Mouse (Mus musculus): ENCODE measurements around the gene Mllt10. TPM values are rescaled to one million over a fixed set of nuclear protein-coding genes. Genes with fewer than 3 reads are reported as not detected.

Mllt10 gene
- polyA plus RNA-seq, 1 experiment from 2014 or later = 27.4 TPM

GRCm38 (mm10) chr2:18219569-18219968 is 164.5 kb downstream of the Mllt10 start:
- H3K9me3 ChIP-seq (ENCODE audit: control insufficient read depth, low read length) = no peaks in the 10 kb centered on the region
- H3K9ac ChIP-seq (ENCODE audit: low read length) = no peak overlapping the region
- H3K27ac ChIP-seq (replicated peaks) = no peak overlapping the region
- WGBS = 74% methylated on average over 13 of the region's 13 CpGs
- H3K27me3 ChIP-seq (ENCODE audit: control insufficient read depth, insufficient read depth, low read length) = no peaks in the 10 kb centered on the region
- ATAC-seq (ENCODE audit: low FRiP score, low TSS enrichment) (no peak), DNase-seq (ENCODE audit: low spot score) (no peak)
- peaks cover 7% of the 10 kb centered on the region; the same call in 1 of the 2 replicates for H3K36me3 ChIP-seq (ENCODE audit: control insufficient read depth, insufficient read depth, low read length)
- H3K4me3 ChIP-seq (ENCODE audit: low read depth, low read length) = no peak overlapping the region
- TF ChIP-seq EP300 (optimal IDR thresholded peaks at IDR 0.05) (no peak), CTCF (IDR thresholded peaks at IDR 0.05; ENCODE audit: low read depth) (no peak)
- H3K4me2 ChIP-seq (replicated peaks; ENCODE audit: low read depth) = no peak overlapping the region
- H3K4me1 ChIP-seq (replicated peaks; ENCODE audit: control insufficient read depth, insufficient read depth) = no peaks in the 10 kb centered on the region

GRCm38 (mm10) chr2:18228486-18229062 is 173.5 kb downstream of the Mllt10 start:
- Histone ChIP-seq H3K4me1 (replicated peaks; ENCODE audit: control insufficient read depth, insufficient read depth) (no peaks in the 10 kb centered on the region), H3K27me3 (ENCODE audit: control insufficient read depth, insufficient read depth, low read length) (no peaks in the 10 kb centered on the region), H3K9me3 (ENCODE audit: control insufficient read depth, low read length) (no peaks in the 10 kb centered on the region), H3K36me3 (ENCODE audit: control insufficient read depth, insufficient read depth, low read length) (no peaks in the 10 kb centered on the region), H3K4me3 (ENCODE audit: low read depth, low read length) (no peak overlapping the region), H3K9ac (ENCODE audit: low read length) (no peak overlapping the region), H3K4me2 (replicated peaks; ENCODE audit: low read depth) (no peak overlapping the region), H3K27ac (replicated peaks) (no peak overlapping the region)
- no peak for TF ChIP-seq CTCF (IDR thresholded peaks at IDR 0.05; ENCODE audit: low read depth)
- no peak for TF ChIP-seq EP300 (optimal IDR thresholded peaks at IDR 0.05)
- WGBS = 61% methylated on average over 8 of the region's 8 CpGs
- ATAC-seq (ENCODE audit: low FRiP score, low TSS enrichment) (no peak), DNase-seq (ENCODE audit: low spot score) (no peak)

GRCm38 (mm10) chr2:18229279-18229678 is 174.2 kb downstream of the Mllt10 start:
- TF ChIP-seq CTCF (IDR thresholded peaks at IDR 0.05; ENCODE audit: low read depth) (no peak), EP300 (optimal IDR thresholded peaks at IDR 0.05) (no peak)
- no peaks in the 10 kb centered on the region for H3K27me3 ChIP-seq (ENCODE audit: control insufficient read depth, insufficient read depth, low read length)
- no peaks in the 10 kb centered on the region for H3K4me1 ChIP-seq (replicated peaks; ENCODE audit: control insufficient read depth, insufficient read depth)
- no peak overlapping the region for H3K27ac ChIP-seq (replicated peaks)
- H3K9me3 ChIP-seq (ENCODE audit: control insufficient read depth, low read length) = no peaks in the 10 kb centered on the region
- no peak overlapping the region for H3K4me2 ChIP-seq (replicated peaks; ENCODE audit: low read depth)
- no peak for ATAC-seq (ENCODE audit: low FRiP score, low TSS enrichment)
- no peak overlapping the region for H3K9ac ChIP-seq (ENCODE audit: low read length)
- H3K36me3 ChIP-seq (ENCODE audit: control insufficient read depth, insufficient read depth, low read length) = no peaks in the 10 kb centered on the region
- no peak for DNase-seq (ENCODE audit: low spot score)
- WGBS = 35% methylated on average over 2 of the region's 2 CpGs
- H3K4me3 ChIP-seq (ENCODE audit: low read depth, low read length) = no peak overlapping the region

GRCm38 (mm10) chr2:18231143-18231542 is 176.1 kb downstream of the Mllt10 start:
- H3K27me3 ChIP-seq (ENCODE audit: control insufficient read depth, insufficient read depth, low read length) = no peaks in the 10 kb centered on the region
- H3K9me3 ChIP-seq (ENCODE audit: control insufficient read depth, low read length) = no peaks in the 10 kb centered on the region
- DNase-seq (ENCODE audit: low spot score) = no peak
- no peak overlapping the region for H3K4me3 ChIP-seq (ENCODE audit: low read depth, low read length)
- ATAC-seq (ENCODE audit: low FRiP score, low TSS enrichment) = no peak
- TF ChIP-seq EP300 (optimal IDR thresholded peaks at IDR 0.05) (no peak), CTCF (IDR thresholded peaks at IDR 0.05; ENCODE audit: low read depth) (no peak)
- no peaks in the 10 kb centered on the region for H3K36me3 ChIP-seq (ENCODE audit: control insufficient read depth, insufficient read depth, low read length)
- H3K4me1 ChIP-seq (replicated peaks; ENCODE audit: control insufficient read depth, insufficient read depth) = no peaks in the 10 kb centered on the region
- no peak overlapping the region for H3K27ac ChIP-seq (replicated peaks)
- 43% methylated on average over 4 of the region's 4 CpGs for WGBS
- H3K4me2 ChIP-seq (replicated peaks; ENCODE audit: low read depth) = no peak overlapping the region
- no peak overlapping the region for H3K9ac ChIP-seq (ENCODE audit: low read length)

- 39% methylated on average over 5 of the region's 5 CpGs for WGBS
- Histone ChIP-seq H3K4me2 (replicated peaks; ENCODE audit: low read depth) (no peak overlapping the region), H3K4me1 (replicated peaks; ENCODE audit: control insufficient read depth, insufficient read depth) (no peaks in the 10 kb centered on the region), H3K9me3 (ENCODE audit: control insufficient read depth, low read length) (no peaks in the 10 kb centered on the region), H3K36me3 (ENCODE audit: control insufficient read depth, insufficient read depth, low read length) (no peaks in the 10 kb centered on the region; the same call in 1 of the 2 replicates), H3K27me3 (ENCODE audit: control insufficient read depth, insufficient read depth, low read length) (no peaks in the 10 kb centered on the region), H3K27ac (replicated peaks) (no peak overlapping the region), H3K9ac (ENCODE audit: low read length) (no peak overlapping the region), H3K4me3 (ENCODE audit: low read depth, low read length) (no peak overlapping the region)
- ATAC-seq (ENCODE audit: low FRiP score, low TSS enrichment) (no peak), DNase-seq (ENCODE audit: low spot score) (no peak)
- TF ChIP-seq EP300 (optimal IDR thresholded peaks at IDR 0.05) (no peak), CTCF (IDR thresholded peaks at IDR 0.05; ENCODE audit: low read depth) (no peak)
These were observed 178.0 kb downstream of the Mllt10 start for GRCm38 (mm10) chr2:18232883-18233567.

- Histone ChIP-seq H3K4me1 (replicated peaks; ENCODE audit: control insufficient read depth, insufficient read depth) (no peaks in the 10 kb centered on the region), H3K27ac (replicated peaks) (no peak overlapping the region), H3K36me3 (ENCODE audit: control insufficient read depth, insufficient read depth, low read length) (no peaks in the 10 kb centered on the region; the same call in 1 of the 2 replicates), H3K9ac (ENCODE audit: low read length) (no peak overlapping the region), H3K4me2 (replicated peaks; ENCODE audit: low read depth) (no peak overlapping the region), H3K27me3 (ENCODE audit: control insufficient read depth, insufficient read depth, low read length) (no peaks in the 10 kb centered on the region), H3K4me3 (ENCODE audit: low read depth, low read length) (no peak overlapping the region), H3K9me3 (ENCODE audit: control insufficient read depth, low read length) (no peaks in the 10 kb centered on the region)
- no peak for DNase-seq (ENCODE audit: low spot score)
- TF ChIP-seq CTCF (IDR thresholded peaks at IDR 0.05; ENCODE audit: low read depth) = no peak
- no peak for TF ChIP-seq EP300 (optimal IDR thresholded peaks at IDR 0.05)
- no peak for ATAC-seq (ENCODE audit: low FRiP score, low TSS enrichment)
- 92% methylated on average over 5 of the region's 5 CpGs for WGBS
These were observed 180.5 kb downstream of the Mllt10 start for GRCm38 (mm10) chr2:18235524-18235923.
